Mouse (Mus musculus) heart, adult 2 months (tissue): ENCODE measurements around the gene Ghrh.

Experiments
- CTCF ChIP-seq: fragments of 200-600 bp; IDR thresholded peaks from 2 replicates; pipeline ENCODE4 v1.8.1; 2022; ENCODE audit warnings: antibody characterized with exemption, mild to moderate bottlenecking, moderate library complexity
- POLR2A ChIP-seq: fragments of 200-500 bp; IDR thresholded peaks from 2 replicates; pipeline ENCODE4 v1.6.1; 2011; ENCODE audit warnings: mild to moderate bottlenecking, low read depth, low read length, control low read depth; ENCODE audit not compliant: insufficient read depth

DNA sequence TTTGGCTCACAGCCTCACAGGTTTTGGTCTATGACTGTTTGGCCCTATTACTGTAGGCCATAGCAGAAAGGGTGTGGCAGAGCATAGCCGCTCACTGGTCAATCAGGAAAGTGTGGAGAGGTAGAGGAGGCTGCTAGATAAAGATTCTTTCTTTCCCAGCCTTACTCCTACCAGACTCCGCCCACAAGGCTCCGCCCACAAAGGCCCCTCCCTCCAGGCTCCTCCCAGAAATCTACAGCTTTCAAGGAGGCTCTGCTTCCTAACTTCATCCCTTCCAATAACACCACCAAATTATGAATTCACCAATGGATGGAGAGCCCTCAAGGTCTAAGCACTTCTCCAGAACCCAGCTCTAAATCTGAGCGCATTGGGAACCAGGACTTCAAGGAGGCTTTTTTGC lies 5.9 kb upstream of the Ghrh start:
- TF ChIP-seq CTCF: no peak
- TF ChIP-seq POLR2A: no peak
